Mouse (Mus musculus) limb, embryonic 15.5 days (tissue): Measurements from ENCODE around the gene Oosp1. TPM values are rescaled to one million over a fixed set of nuclear protein-coding genes. Genes with fewer than 3 reads are reported as not detected.

Source experiments
- polyA plus RNA-seq: library from polyadenylated mRNA; unstranded; fragments of >200 nt; fragmentation: Nextera tagmentation; extraction: Ambion mirVana; gene quantifications from 2 replicates; pipeline ENCODE4 v1.2.1, GENCODE M21; 2015

Gene Oosp1
- polyA plus RNA-seq, 1 experiment from 2014 or later: not detected

Other genes starting within 250 kb of the Oosp1 start
- 0.19 and 0.27 TPM in 2 replicates for gene Ms4a4b, start 247.6 kb downstream of the Oosp1 start, polyA plus RNA-seq
- 9.4 and 10.4 TPM in 2 replicates for gene Ms4a6c, start 221.8 kb downstream of the Oosp1 start, polyA plus RNA-seq
- gene Gm8369, start 205.2 kb downstream of the Oosp1 start, polyA plus RNA-seq: 0.21 TPM in 1 of 2 replicates, not detected in the other
- gene Ms4a6b, start 174.6 kb downstream of the Oosp1 start, polyA plus RNA-seq: 7.7 and 10.7 TPM in 2 replicates
- 1.9 and 2.3 TPM in 2 replicates for gene Ms4a4d, start 154.3 kb downstream of the Oosp1 start, polyA plus RNA-seq
- gene Ms4a6d, start 86.3 kb downstream of the Oosp1 start, polyA plus RNA-seq: 8.4 and 9.1 TPM in 2 replicates
- 2.1 and 2.2 TPM in 2 replicates for gene Ms4a2, start 67.4 kb downstream of the Oosp1 start, polyA plus RNA-seq
- gene Ms4a3, start 50.3 kb downstream of the Oosp1 start, polyA plus RNA-seq: 0.15 TPM in 1 of 2 replicates, not detected in the other
- gene Oosp2, start 30.6 kb downstream of the Oosp1 start, polyA plus RNA-seq: not detected in 2 replicates
- not detected in 2 replicates for gene Oosp3, start 5.9 kb upstream of the Oosp1 start, polyA plus RNA-seq
- gene Gif, start 56.4 kb upstream of the Oosp1 start, polyA plus RNA-seq: not detected in 2 replicates
- 38.9 and 40.1 TPM in 2 replicates for gene Mrpl16, start 79.2 kb upstream of the Oosp1 start, polyA plus RNA-seq
- gene Stx3, start 128.3 kb upstream of the Oosp1 start, polyA plus RNA-seq: 6.2 and 6.4 TPM in 2 replicates
- not detected in 2 replicates for gene Olfr1417, start 148.1 kb upstream of the Oosp1 start, polyA plus RNA-seq
- gene Olfr1418, start 169.9 kb upstream of the Oosp1 start, polyA plus RNA-seq: not detected in 2 replicates
- not detected in 2 replicates for gene Olfr1419, start 184.0 kb upstream of the Oosp1 start, polyA plus RNA-seq
- 0.23 TPM in 1 of 2 replicates, not detected in the other for gene Olfr1420, start 195.4 kb upstream of the Oosp1 start, polyA plus RNA-seq
- gene Patl1, start 221.2 kb upstream of the Oosp1 start, polyA plus RNA-seq: 15.5 and 16.4 TPM in 2 replicates